Mouse (Mus musculus) mature B cell (primary cell): Measurements from ENCODE around the gene Fchsd2.
"Not testable (repeated sequence)": the region's sequence is repeated elsewhere in the genome, so short reads cannot be mapped to it uniquely, and the experiment has no call there.

Source experiments
- in situ Hi-C: fragments of 300-500 bp; cut with MboI; formaldehyde crosslinking; loops from 2 replicates; pipeline ENCODE4 v1.14.3; 2019

Gene Fchsd2

DNA sequence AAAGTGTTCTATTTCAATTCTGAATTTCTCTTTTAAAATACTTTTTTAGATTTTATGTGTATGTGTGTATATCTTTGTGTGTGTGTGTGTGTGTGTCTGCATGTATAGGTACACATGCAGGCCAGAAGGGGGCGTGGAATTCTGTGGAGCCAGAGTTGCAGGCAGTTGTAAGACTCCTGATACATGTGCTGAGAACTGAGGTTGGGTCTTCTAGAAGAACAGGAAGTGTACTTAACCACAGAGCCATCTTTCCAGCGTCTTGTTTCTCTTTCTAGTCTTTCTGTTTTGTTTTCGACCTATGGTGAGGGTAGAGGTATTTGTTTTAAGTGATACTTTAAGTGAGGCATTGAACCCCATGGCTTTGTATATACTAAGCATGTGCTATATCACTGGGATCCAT, 20.7 kb downstream of the Fchsd2 start:
- in situ Hi-C loops = no loop called here

DNA sequence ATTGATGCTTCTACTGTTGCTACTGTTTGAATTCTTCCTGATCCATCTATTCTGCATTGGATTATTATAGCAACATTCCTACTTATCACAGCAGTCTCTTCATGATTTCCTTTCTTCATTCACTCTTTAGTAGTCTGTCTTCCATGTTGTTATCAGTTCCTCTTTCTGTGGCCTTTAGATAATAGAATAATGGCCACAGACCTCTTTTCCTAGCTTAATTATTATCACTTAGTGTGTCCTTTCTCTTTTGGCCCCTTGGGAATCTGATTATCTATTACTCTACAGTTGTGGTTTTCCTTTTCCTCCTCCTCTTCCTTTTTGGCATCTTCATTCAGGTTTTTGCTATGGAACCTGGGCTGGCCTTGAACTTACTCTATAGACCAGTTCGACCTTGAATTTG, 21.7 kb downstream of the Fchsd2 start:
- in situ Hi-C loops = no loop called here

DNA sequence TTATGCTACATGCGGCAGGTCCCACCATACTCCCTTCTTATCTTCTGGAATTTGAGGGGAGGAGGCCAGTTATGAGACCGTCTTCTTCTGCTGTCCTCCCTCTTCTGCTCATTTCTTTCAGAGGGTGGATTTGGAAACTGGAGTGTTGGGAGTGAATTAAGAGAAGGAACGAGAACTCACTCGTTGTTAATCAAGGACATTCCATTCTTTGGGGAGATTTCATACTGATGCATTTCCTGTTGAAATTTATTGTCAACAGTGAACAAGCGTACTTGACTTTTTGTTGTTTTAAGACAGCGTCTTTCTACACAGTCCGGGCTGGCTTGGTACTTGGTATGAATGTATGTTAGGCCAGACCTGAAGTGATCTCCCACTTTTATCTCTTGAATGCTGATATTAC, 26.7 kb downstream of the Fchsd2 start:
- in situ Hi-C loops = no loop called here

DNA sequence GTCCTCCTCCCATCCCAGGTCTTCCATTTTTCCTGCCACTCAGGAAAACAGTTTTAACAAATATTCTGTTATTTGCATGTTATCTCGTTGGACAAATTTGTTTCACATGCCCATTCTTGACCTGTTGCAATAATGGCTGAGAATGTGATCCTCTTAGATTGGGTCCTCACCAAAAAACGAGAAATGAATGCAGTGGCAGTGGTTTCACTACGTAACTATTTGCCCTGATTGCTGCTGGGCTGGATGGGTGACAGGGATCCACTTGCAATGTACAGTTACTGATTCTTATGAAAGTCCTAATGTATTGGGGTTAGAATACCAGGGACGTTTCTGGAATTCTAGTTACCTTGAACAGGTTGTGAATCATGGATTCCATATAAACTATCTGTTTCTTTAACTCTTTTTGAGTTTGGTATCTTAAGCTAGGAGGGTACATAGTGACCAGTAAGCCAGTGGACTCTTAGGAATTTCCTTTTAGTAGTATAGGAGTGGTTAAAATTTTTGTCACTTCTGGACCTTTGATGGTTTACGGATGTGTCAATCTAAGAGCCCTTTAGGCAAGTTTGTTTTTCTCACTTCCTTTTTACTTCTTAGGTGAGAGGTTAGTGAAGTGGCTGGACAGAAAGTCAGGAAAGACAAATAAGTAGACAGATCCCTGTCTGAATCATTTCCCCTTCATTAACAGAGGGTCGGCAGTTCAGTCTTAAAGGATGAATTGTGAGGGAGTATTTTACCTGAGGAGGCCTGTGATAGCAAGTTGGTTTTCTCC, 31.1 kb downstream of the Fchsd2 start:
- in situ Hi-C loops = no loop called here

DNA sequence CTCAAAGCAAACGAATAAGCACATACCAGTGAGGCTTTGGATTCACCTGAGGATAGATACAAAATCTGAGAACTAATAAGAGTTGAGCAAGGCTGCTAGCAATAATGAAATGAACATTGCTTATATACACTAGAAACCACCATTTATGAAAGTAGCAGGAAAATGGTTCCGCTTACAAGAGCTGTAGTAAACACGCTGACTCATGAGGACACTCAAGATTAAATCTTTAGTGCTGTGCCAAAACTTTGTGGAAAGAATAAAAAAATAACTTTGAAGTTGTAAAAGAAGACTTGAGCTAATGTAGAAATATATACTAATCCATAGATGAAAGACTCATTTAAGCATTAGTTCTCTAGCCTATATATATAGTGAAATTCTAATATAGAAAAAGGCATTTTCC, 35.1 kb downstream of the Fchsd2 start:
- in situ Hi-C loops = no loop called here

DNA sequence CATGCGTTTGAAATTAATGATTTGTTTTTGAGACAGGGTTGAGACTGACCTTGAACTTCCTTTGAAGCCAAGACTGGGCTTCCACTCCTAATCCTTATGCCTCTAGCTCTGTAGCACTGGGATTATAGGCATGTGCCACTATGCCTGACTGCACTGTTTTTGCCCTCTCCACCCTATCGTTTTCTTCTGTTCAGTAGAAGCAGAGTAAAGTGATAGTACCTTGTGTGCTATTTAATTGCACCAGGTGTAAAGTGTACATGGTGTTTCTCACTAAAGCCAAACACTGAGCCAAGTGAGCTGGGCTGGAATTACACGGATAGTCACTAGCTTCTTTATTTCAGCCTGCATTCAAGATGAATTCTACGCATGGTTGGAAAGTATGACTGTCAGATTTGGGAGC, 35.9 kb downstream of the Fchsd2 start:
- in situ Hi-C loops = no loop called here

DNA sequence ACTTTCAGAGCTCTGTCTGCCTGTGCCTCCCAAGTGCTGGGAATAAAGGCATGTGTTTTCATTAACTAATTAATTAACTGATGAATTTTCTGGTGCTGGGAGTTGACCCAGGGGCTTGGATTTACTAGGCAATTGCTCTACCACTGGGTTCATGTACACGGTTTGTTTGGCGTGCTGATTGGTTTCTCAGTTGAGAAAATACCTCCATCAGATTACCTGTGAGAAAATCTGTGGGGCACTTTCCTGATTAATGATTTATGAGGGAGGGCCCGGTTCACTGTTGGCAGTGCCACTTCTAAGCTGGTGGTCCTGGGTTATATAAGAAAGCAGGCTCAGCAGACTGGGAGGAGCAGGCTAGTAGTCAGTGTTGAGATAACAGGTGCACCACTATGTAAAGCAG, 38.0 kb downstream of the Fchsd2 start:
- in situ Hi-C loops = no loop called here

DNA sequence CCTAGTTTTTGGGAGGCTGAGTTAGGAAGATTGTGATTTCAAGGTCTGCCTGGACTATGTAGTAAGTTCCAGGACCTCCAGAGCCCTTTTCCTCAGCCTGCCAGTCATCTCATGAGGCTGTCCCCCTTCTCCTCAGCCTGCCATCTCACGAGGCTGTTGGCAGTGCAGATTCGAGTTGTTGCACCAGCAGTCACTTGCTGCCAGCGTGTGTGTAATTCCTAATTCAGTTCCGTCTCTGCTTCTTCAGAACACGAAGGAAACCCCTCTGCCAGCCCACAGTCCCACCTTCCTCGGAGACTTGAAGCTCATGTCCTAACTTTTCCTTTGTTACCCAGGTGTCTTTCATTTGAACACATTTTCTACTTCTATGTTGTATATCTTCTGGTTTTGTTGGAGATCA, 38.6 kb downstream of the Fchsd2 start:
- in situ Hi-C loops = no loop called here

DNA sequence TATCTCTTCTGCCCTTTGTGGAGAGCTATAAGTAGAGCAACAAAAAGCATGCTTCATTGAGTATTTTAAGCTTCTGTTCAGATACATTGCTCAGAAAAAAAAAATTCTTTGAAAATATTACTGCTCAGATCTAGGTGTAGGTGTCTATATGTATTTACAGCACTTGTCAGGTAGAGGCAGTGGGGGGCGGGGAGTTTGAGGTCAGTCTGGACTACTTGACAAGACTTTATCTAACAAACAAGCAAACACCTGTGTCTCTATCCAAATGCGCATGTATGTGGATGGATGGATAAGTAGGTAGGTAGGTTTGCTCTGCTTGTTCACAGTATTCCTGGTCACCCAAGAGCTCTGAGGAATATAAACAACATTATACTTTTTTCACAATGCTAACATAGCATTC, 40.9 kb downstream of the Fchsd2 start:
- in situ Hi-C loops = no loop called here

DNA sequence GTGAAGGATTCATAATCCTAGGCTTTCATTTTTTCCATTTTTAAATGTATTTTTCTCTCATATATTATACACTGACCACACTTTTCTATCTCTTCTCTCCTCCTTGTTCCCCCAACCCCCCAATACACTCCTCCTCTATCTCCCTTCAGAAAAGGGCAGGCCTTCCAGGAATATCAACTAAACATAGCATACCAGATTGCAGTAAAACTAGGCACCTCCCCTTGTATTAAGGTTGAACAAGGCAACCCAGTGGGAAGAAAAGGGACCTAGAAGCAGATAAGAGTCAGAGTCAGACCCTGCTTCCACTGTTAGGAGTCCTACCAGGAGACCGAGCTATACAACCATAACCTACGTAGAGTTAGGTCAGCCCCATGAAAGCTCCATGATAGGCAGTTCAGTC, 41.5 kb downstream of the Fchsd2 start:
- in situ Hi-C loops = no loop called here

DNA sequence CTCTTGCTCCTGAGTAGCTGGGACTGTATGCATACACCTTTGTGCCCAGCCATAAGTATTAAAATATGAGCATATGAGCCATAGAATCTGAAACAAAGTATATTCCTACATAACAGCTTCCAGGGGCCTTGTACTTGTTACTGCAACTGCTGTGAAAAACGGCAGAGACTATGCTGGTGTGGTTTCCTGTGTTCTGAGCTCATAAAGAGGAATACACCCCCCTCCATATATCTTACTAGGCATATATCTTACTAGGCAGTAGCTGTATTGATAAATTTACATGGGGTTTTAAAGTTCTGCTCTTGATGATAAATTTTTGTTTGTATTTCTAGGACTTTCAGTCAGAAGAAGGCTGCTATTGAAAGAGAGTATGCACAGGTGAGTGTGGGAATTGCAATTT, 46.2 kb downstream of the Fchsd2 start:
- in situ Hi-C loops = no loop called here

DNA sequence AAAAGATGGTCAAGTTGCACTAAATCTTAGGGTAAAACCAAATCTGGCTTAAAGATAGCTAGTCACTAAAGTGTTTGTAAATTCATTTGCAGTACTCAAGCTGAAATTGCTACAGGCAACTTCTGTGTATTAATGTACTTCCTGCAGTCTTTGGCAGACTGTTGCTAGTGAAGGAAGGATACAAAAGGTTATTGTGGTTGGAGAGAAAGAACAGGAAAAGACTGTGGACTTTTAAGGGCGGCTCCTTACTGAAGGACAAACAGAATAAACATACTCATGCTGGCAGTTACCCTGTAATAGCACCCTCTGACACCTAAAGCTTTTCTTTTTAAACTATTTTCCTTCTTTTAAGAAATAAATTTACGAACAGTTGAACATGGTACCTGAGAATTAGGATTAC, 50.2 kb downstream of the Fchsd2 start:
- in situ Hi-C loops = no loop called here

DNA sequence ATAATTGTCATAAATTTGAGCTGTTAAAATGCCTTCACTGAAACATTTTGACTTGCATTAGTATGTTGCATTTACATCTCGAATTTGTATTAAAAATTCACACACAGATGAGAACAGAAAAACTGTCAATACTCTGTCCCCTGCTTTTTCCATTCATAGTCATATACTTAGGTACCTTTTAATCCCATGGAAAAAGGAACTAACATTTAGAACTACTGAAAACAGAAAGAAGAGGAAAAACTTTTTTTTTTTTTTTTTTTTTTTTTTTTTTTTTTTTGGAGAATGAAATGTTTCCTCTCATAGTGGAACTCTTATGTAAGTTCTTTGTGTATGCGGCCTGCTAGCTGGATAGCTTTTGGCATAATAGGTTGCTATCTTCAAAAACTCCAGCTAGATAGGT, 51.6 kb downstream of the Fchsd2 start:
- in situ Hi-C loops = no loop called here

DNA sequence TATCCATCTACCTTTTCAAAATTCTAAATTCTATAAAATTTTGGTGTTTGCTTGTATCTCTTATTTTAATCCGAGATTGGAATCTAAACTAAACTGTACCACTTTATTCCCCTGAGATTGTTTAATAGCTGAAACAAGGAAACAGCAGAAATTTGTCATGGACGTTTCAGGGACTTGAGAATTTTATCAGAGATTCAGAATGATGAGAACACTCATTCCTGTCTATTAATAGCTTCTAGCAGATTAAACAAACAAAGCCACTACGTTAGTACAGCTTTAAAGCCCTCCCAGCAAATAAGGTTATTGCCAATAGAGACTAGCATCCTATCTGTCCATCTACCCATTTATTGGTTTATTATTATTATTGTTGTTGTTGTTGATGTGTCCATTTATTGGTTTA, 56.4 kb downstream of the Fchsd2 start:
- in situ Hi-C loops = no loop called here

DNA sequence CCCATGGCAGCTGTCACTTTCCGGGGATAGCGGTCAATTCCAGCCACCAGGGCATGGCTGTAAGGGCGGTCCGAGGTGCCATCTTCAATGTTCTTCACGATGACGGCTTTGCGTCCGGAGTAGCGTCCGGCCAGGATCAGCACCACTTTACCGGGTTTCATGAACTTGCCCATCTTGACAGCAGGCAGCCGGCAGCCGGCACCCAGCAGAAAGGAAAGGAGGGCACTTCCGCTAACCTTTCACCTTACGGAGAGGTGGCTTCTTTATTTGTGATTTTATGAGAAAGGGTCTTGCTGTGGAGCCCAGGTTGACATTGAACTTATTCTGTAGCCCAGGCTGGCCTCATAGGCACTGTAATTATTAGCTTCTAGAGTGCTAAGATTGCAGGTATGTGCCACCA, 62.2 kb downstream of the Fchsd2 start:
- in situ Hi-C loops = not testable (repeated sequence)

DNA sequence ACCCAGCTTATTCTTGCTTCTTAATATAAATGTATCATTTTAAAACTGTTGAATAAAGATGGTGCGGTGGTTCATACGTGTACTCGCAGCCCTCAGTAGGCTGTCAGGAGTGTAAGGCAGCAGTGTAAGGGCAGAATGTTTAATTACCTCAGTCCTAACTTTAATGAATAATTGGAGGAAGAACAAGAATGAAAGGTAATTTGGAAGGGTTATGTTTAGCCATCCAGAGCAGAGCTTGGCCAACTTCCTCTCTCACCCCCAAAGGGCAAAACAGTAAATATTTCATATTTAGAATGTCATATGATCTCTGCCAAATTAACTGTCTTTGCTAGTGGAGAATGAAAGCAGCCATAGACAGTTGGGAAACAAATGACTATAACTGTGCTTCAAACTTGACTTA, 62.6 kb downstream of the Fchsd2 start:
- in situ Hi-C loops = no loop called here

DNA sequence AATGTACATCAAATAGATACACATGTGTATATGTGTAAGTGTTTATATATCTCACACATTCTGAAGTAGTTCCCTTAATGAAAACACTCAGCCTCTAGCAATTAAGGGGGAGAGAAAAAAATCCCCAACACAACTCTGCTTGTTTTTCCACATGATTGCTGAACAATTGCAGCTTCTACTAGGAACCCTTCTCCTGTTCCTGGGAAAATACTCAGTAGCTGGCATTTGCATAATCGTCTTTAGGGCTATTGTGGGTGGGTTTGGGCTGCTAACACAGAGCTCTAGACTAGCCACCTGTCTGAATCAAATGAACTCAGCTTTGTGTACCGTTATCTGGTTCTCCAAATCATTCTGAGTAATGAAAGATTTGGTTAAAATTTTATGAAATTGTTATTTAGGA, 67.6 kb downstream of the Fchsd2 start:
- in situ Hi-C loops = no loop called here

DNA sequence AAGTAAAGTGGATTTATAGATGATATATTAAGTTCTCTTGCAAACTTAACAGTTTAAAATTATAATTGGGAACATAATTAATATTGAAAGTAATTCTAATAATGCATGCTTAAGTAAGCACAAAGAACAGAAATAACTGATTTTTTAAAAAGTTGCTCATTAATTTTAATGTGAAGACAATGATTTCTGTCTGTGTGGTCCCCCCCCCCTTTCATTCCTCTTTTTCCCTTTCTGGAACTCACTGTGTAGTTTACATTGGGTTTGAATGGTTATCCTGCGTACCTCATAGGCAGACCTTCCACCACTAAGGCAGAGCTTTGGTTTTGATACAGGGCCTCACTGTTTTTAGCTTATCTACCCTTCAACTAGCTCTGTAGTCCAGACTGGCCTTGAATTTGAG, 70.1 kb downstream of the Fchsd2 start:
- in situ Hi-C loops = no loop called here

DNA sequence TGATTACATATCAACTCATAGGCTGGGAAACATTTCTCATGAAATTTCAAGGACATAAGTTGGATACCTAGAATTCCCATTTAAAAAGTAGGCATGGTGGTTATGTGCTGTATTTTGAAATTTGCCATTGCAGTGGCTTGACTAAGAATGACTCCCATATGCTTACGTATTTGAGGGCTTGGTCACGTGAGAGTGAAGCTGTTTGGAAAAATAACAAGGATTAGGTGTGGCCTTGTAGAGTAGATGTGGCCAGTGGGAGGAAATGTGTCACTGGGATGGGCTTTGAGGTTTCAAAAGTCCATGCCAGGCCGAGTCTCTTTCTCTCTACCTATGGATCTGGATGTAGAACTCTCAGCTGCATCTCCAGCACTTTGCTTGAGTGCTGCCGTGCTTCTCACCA, 71.2 kb downstream of the Fchsd2 start:
- in situ Hi-C loops = no loop called here

DNA sequence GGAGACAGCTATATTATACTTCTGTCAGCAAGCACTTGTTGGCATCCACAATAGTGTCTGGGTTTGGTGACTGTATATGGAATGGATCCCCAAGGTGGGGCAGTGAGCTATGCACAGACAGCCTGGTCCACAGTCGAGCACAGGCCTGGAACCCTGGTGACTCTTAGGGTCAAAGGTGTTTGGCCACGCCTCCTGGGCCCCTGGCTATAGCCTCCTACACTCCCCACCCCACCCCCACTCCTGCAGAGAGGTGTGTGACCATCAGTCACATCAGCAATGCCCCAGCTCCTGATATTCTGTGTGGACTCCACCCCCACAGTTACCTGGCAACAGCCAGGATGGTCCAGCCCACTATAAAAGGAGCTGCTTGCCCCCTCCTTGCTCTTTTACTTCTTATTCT, 73.9 kb downstream of the Fchsd2 start:
- in situ Hi-C loops = no loop called here

DNA sequence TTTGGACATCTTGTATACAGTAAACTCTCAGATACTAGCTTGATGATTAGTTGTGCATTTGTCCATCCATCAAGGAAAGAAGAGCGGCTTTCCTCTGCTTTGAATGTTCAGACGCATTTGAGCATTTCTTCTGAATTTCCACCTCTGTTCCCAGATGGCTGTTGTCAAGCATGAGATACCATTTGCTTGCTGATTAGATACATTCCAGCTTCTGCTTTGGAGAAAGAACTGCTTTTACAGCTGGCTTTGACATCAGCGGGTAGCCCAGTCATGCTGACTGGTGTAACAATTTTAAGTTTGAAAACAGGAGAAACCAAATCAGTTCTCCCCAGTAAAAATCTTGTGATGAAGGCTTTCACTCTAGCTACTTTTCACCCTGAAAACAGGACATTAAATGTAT, 77.8 kb downstream of the Fchsd2 start:
- in situ Hi-C loops = no loop called here

DNA sequence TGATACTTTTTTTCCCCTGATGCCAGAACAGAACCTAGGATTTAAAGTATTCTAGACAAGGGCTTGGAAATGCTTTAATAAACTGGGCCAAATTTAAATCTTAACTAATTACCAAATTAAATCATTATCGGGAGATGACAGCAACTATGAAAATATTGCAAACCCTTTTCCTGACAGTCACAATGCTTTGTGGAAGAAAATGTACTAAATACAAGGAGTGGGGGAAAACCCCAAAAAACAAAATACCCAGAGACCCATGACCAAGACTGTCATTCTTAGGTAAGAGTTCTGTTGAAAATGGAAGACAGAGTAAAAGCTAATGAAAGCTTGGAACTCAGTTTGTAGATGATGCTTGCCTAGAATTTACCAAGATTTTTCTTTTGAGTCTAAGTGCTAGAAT, 78.3 kb downstream of the Fchsd2 start:
- in situ Hi-C loops = no loop called here

DNA sequence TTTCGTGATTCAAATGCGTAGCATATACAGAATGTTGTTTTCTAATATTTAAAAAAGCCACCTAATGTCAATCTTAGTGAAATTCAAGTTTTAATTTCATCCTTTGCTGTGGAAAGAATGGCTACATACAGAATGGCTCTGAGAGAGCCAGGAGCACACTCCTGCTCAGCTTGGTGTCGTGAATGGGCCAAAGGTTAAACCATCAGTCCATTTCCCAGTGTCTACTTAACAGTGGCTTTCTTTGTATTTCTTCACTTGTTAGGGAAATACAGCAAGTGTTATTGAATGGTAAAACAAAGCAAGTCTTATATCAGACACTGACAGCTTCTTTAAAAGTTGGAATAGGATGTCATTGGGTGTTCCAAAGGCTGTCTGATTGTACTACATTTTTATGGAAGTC, 80.7 kb downstream of the Fchsd2 start:
- in situ Hi-C loops = no loop called here

DNA sequence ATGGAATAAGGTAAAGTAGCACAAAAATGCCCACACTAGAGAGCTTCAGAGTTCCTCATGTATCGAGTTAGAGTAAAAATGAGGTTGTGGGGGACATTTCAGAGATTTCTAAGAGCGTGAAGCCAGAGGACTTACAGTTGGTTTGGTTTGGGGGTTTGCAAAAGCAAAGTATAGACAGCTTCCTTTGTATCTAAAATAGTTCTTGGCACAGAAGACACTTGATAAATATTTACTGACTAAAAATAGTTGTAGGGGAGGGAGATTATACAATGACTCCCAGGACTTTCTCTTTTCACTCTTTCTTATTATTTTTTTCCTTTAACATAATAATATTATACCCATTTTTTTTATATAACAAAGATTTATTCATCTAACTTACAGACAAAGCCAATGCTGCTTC, 86.1 kb downstream of the Fchsd2 start:
- in situ Hi-C loops = no loop called here
